Mouse (Mus musculus) erythroblast, adult 5-6 weeks (primary cell): ENCODE measurements at regions not wholly inside any gene's neighbourhood (a gene's known extent, or its start where the extent isn't known, plus 50 kb on each side); places are given as distances from the start of the nearest gene placed in this dataset.

ENCODE experiments used
- ATAC-seq: replicated peaks from 2 replicates; pipeline ENCODE4 v1.8.0; 2016; ENCODE audit warnings: moderate number of reproducible peaks, mild to moderate bottlenecking, moderate TSS enrichment, inconsistent platforms; ENCODE audit not compliant: poor library complexity, low FRiP score, severe bottlenecking

DNA sequence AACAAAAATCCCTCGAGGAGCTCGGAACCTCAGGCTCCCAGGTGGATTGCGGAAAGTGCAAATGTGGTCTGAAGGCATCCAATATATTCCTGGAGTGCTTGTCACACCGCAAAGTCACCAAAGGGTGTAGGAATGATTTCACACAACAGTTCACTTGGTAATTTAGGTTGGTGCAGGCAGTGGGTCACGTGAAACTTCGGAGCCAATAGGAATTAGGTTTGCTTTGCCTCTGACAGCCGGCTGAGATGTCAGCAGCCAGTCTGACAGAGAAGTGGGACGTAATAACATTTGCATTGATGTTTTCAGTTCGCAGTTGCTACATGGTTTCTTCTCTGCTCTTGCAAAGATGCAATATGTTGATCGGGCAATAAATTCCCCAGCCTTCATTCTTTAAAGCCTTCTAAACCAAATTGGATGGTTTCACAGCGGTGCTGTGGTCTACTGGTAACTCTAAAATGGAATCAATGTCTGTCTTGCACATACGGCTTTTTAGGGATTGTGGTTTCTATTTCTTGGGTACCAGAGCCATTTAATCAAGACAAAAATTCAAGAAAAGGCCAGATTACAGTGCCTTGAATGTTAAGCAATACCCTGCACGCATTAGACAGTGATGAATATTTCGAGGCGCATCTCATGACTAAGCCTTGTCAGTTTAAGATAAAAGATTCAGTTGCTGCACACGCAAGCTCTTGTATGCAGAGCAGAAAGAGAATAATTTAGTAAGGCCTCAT is 149.2 kb downstream of the Mtx2 start:
- no peak for ATAC-seq

DNA sequence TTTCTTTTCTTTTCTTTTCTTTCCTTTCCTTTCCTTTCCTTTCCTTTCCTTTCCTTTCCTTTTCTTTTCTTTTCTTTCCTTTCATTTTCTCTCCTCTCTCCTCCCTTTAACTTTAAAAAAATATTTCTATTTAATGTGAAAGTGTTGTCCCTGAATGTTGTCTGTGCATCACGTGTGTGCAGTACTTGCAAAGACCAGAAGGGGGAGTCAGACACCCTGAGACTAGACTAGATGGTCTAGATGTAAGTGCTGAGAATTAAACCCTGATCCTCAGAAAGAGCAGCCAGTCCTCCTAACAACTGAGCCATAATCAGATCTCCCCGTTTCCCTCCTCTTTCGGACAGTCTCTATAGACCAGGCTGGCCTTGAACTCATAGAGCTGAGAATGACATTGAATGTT is 151.7 kb downstream of the Mtx2 start:
- ATAC-seq = no peak

DNA sequence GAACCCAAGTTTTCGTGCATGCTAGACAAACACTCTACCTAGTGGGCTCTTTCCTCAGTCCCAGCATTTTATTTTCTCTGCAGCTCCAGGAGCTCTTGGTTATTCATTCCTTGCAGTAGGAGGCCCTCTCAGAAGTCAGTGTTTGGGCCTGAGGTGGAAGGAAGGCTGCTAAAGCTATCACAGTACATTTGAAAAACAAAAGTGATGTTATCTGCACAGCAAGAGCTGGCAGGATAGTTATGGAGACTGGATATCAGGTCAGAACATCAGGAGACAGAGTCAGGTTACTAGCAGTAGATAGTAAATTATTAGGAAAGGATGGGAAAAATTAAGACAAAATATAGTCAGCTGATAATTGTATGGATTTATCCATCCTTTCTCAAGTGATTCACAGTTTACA is 152.2 kb downstream of the Mtx2 start:
- no peak for ATAC-seq

DNA sequence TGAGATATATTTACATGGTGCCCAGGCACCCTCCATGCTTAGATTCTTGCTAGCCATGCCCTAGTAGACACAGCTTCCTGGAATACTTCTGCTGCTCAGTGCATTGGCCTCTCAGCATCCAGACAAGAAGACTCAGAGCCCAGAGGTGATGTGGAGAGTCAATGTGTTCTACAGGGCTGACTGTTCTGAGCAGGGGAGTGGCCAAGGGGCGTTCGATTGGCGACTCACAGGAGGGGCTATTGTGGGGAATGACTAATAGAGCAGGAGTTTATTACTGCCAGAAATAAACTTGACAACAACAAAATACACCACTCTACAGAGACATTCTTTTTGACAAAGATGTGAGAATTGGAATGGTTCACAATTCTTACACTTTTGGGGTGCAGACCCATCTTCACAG is 156.3 kb downstream of the Mtx2 start:
- no peak for ATAC-seq

DNA sequence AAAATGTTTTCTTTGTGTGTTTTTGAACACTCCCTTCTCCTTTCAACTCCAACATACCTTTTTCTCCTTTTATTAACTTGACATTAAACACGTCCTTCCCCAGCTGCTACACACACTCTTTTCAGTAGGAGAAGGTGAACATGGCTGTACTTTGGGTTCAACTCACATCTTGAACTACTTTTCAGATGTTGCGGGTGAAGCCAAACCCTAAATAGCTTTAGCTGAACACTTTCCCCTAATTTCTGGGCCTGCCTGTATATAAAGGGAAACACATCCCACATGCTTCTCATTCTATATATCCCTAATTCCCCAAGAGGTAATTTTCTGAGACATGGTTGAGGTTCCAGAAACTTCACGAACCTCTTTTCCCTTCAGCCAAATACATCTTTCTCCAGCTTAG is 168.2 kb downstream of the Mtx2 start:
- no peak for ATAC-seq

DNA sequence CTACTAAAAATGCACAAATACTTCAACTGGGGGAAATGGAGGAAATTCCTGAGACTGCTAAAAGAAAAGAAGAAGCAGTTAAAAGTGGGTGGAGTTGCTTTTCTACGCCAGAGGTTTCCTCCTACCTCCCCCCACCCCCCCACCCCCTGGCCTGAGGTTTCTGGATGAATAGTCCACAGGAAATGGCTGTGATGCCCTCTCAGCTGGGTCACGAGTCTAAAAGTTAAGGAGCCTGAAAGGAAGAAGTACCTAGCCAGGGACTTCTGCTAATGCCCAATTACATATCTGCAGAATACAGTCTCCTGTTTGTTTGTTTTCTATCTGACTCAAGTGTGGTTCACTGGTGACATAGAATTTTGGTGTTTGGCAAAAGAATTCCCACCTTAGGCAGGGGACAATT is 169.4 kb downstream of the Mtx2 start:
- ATAC-seq = no peak

DNA sequence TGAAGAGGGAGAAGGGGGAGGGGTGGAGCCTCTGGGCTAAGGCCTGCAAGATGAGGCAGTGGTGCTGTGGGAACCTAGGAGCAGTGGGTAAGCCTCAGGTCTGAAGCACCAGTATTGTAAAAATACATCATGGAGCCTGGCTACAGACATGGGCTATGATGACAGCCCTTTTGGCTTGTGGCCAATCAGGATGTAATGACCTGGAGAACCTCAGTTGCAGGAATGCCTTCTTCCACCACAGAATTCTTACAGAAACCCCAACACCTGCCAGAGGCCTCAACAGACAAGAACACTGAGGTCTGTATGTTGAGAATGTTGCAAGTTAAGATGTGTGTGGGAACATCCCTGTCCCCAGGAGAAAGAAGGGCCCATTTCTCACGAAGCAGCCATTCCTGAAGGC is 172.1 kb downstream of the Mtx2 start:
- no peak for ATAC-seq

DNA sequence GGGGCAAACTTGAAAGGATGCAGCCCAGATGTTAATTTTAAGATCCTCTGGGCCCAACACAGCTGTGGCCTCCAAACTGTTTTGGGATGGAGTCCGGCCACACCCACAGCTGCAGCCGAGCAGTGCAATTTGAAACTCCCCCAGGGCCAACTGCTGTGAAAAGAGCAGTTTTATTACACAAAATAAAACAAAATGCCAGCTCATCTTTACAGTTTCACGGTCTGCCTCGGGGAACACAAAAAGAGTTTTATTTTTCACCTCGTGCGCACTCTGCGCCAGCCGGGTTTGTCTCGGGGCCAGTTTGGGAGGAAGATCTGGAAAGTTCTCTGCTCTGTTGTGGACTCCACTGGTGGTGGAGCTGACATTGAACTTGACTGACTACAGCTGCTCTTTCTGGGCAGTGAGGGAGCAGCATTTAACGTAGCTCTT is 174.8 kb downstream of the Mtx2 start:
- no peak for ATAC-seq

DNA sequence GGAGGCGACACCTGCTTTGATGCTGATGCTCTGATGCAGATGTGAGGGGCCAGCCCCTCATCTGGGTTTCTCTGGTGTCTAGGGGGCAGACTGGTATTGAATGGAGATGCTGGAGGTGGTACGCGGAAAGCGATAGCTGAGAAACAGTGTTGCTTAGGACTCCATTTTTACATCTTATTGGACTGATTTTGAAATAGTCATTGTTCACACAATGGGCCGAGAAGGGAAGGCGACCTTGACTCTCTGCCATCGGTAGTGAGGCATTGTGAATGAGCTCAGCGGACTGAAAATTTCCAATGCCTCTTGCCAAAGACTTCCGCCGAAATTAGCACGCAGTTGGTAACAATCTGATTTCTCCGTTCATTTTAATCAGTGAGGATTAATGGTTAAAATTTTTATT is 177.0 kb downstream of the Mtx2 start:
- no peak for ATAC-seq

DNA sequence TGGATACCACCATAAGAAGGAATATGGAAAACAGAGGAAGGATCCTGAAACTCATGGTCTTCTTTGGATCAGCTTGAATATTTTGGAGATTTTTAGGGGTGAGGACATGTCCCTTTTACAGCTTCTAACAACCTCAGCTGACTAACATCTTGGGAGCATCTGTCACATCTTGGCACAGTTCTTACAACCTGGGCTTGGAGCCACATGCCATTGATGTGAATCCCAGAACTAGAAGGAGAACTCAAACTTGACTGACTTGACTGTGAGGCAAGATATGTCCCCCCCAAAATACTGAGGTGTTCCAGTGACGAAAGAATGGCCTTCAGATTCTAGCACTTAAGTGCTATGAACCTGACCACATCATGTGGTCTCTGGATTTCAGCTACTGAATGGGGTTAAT is 182.5 kb downstream of the Mtx2 start:
- ATAC-seq = no peak

DNA sequence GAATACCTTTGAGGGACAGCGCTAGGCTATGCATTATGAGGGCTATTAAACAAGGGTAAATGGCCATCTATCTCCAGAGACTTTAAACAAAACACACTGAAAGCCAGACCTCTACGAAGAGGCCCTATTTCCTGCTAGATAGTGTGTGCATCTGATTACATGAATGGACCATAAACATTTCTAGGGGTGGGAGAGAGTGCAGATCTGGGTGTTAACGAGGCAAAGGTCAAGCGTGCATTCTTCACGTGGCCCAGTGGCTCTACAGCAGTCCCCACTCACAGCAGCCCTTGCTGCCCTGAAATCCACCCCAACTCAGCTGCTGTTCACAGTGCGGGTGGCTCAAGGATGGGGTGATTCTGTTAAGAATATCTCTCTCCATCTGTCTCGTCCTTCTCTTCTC is 185.0 kb downstream of the Mtx2 start:
- no peak for ATAC-seq

DNA sequence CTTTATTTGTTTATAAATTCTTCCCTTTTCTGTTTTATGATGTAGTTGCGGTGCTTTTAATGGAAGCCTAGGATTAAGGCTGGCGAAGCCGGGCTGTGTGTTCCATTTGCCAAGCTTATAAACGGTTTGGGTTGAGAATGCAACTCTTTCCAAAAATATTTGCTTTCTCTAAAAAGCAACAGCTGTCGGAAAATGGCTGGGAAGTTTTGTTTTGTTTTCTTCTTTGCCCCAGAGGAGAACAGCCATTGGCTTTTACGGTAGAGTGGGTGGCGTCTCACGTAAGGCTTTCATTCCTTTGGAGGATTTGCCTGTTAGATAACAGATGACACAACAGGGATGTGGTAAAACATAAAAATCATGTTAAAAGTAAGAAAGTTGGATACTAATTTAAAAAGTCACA is 186.4 kb downstream of the Mtx2 start:
- ATAC-seq = no peak

DNA sequence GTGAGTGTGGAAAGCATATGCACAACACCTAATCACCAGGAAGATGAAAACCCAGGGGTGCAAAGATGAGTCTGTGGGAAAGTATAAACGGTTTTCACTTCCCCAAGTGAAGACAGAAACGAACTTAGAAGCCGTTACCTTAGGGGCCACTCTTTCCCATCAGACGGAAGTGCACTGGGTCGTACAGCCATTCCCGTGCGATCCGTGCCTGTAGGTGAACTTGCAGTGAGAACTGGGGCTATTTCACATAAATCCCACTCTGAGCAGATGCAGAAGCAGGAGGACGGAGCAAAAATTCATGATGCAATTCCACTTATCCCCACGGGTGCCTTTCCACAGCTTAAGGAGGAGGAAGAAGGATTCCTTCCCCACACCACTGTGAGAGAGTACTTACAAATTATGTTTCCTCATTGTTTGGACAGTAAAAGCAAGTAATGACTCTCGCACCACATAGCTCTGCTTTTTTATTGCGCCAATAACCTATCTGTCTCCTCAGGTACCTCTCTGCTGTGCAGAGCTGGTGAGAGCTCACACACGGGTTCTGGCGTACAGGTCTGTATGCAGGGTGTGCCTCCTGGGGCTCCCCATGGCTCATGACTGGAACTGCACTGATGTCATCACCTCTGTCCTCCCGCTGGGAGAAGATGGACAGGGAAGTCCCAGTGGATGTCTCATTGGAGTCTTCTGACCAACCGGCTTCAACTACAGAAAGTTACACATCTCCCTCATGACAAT is 189.6 kb downstream of the Mtx2 start:
- no peak for ATAC-seq

DNA sequence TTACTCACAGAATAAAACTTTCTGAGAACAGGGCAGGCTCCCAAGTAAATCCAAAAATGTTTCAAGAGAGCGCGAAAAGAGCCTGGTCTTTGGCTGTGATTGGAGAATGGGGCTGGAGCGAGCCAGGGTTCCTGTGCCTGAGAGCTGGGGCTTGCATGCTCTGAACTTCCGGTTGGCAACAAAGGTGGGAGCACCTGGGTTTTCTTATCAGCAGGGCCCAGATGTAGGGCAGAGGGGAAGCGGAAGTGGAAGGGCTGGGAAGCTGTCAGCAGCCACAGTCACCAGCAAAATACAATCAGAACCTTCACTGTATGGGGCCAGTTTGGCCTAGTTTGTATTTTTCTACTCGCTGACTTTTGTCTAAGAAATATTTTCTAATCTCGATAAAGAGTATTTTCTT is 193.9 kb downstream of the Mtx2 start:
- no peak for ATAC-seq

DNA sequence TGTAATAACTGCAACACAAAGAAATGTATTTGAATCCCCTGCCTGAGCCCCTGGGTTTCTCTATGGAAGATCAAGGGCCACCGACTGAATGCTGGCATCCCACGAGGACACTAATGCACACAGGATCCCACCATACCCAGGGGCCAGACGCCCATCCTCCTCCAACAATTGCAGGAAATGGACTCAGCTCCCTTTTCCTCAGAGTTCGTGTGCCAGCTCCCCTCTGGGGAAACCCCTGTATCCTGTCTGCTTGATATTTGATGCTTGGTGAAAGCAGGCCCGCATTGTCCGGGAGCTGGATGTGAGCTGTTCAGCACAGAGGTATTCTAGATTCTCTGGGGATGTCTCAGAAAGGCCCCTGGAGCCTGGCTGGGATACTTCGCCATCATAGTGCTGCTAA is 196.0 kb downstream of the Mtx2 start:
- ATAC-seq = no peak

DNA sequence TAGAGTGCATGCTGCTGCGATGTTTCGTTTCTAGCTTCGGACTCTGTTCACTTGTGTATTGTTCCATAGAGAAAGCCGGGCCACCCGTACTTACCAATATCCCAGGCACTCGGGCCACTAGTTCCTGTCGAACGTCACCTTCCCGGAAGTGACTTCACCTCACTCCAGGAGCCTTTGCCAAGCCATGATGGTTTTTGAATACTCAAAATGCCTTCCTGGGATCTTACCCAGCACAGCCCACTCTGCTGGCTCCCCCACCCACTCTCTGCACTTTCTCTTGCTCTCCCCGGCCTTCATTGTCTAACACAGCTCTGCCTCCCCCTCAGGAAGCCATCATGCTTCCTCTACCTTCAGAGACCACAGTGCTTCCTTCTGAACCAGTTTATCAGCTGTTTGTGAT is 202.5 kb downstream of the Mtx2 start:
- no peak for ATAC-seq

DNA sequence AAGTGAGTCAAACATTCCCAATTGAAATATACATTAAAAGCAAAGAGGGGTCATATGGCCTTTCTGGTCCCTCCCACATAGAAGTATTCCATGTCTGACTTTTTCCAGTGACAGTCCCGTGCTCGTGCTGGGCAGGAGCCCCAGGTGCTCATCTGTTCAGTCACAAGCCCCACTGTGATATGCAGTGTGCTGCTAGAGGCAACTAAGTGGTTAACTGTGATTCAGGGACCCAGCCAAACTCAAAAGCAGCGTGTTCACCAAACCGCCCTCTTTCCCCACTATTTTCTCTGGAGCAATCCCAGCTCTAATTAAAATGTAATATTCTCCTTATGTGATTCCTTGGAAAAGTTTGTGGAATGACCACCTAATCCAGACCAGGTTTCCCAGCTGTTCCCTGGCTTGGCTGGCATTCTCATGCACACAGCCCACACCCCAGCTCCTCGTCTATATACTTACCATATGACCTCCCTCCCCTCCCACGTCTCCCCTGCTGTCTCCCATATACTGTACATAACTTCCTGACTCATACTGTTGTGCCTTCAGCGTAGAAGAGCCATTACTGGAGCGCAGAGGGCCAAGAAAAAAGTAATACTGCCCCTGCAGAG is 203.6 kb downstream of the Mtx2 start:
- no peak for ATAC-seq

DNA sequence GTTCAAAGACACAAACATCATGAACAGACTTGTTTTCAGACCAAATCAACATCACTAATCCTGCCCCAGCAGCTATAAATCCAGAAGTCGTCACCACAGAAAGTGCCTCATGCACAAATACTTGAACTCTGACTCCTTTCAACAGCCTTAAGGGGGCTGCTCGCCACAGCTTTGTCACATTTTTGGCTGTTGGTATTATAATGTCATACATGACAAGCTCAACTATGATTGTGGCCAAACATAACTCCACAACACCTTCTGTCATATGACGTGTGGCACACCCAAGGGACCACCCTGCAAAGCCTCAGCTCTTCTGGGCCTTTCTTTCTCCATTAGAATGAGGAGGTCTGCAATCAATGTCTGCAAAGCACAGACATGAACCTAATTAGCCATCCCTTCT is 209.1 kb downstream of the Mtx2 start:
- no peak for ATAC-seq

DNA sequence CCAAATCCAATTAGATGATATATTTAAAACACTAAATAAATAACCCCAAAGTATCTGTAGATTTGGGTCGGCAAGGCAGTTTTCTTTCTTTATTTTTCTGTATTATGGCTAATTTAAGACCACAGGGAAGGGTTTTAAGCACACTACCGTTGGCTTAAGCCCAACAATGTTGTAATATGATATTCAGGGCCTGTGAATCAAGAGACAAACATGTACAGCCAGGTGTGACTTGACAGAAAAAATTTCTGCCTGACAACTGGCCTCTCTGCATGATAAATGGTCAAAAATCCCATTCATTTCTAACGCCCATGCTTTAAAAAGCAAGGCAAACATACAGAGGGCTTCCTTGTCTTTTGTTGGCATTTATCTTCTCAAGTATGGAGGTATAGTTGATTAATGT is 213.5 kb downstream of the Mtx2 start:
- ATAC-seq = no peak

DNA sequence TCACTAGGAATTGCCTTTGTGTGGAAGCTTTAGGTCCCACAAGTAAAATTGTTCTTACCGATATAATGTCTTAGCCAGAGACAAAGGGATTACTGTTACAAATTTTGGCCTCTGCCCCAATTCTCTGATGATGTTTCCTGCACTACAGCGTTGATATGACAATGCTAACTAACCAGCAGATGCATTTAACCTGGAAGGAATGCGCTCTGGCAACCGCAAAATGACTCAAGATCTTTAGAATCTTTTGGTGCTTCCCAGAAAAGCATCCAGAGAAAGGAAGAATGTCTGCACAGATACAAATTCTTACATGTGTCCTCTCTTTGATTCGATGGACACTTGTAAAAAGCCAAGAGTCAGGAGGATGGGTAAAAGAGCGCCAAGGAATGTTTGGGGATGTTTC is 221.3 kb downstream of the Mtx2 start:
- no peak for ATAC-seq

DNA sequence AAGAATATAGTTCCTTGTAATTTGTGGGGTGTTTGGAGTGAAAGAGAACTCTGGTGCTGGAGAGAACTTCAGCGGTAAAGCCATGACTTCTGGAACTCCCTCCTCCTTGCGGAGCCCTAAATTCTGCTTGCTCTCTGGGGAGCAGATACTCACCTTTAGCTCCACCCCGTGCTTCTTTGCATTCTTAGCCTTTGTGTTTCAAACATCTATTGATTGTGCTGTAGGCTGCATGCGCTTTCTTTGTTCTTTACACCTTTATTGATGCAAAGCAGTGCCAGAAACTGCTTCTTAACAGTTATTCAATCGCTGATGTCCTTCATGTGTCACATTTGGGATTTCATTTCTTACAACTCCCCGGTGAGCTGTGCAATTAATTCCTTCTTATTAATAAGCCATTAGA is 222.5 kb downstream of the Mtx2 start:
- no peak for ATAC-seq
